Mouse (Mus musculus): ENCODE measurements around the gene Nkx2-5. TPM values are rescaled to one million over a fixed set of nuclear protein-coding genes. Genes with fewer than 3 reads are reported as not detected.
A peak's percentile ranks its signal among the peaks of the same experiment; 100 is the strongest.

Gene Nkx2-5
- polyA plus RNA-seq (2015; fragmentation: Nextera tagmentation; extraction: Ambion mirVana), result not detected in 2 replicates

DNA sequence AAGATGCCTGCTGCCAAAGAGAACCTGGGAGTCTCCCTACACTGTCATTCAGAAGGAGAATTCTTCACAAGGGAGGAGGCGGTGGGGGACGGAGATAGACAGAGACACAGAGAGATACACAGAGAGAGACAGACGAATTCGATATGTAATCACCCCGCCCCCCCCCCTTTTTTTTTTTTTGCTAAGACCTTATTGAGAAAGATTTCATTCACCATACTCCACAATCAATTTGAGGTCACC, at the start of gene Nkx2-5:
Gene Nkx2-5 (minus strand): TSS at position 101 of the 240 bp plus-strand sequence.
- WGBS, result 0% methylated on average over 5 of the region's 5 CpGs
- Histone ChIP-seq H3K36me3 (ENCODE audit: control insufficient read depth, insufficient read depth) (no peaks in the 10 kb centered on the region), H3K9me3 (ENCODE audit: control insufficient read depth, low read length) (no peaks in the 10 kb centered on the region), H3K9ac (replicated peaks; ENCODE audit: low read depth, low read length) (no peak within 1 kb of the TSS), H3K4me1 (replicated peaks; ENCODE audit: control insufficient read depth, insufficient read depth, low read length) (peaks cover 13% of the 10 kb centered on the region), H3K4me3 (replicated peaks; ENCODE audit: low read length) (no peak within 1 kb of the TSS), H3K27me3 (replicated peaks; ENCODE audit: control insufficient read depth, insufficient read depth, low read length) (peaks cover 77% of the 10 kb centered on the region), H3K27ac (ENCODE audit: low read length) (no peak within 1 kb of the TSS), H3K4me2 (ENCODE audit: low read length) (no peak within 1 kb of the TSS)
- no peak for ATAC-seq

DNA sequence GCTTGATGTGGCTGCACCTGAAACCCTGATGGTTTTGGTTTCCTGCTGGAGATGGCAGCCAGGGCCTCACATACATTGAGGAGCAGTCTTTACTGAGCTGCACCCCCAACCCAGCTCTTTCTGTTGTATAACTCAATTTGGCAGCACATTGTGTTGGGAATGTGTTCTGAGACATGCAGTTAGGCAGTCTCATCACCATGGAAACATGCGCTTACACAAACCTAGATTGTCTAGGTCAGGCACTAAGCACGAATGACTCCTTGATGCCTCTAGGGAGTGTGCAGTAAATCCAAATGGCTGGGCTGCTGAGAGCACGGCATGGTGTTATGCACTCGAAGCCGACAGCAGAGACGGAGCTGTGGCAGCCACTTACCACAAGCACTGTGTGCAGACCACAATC, 49.5 kb upstream of the Nkx2-5 start:
- Histone ChIP-seq H3K27me3 (replicated peaks; ENCODE audit: control insufficient read depth, insufficient read depth, low read length) (no peaks in the 10 kb centered on the region), H3K4me3 (replicated peaks; ENCODE audit: low read length) (no peak overlapping the region), H3K9ac (replicated peaks; ENCODE audit: low read depth, low read length) (no peak overlapping the region), H3K4me1 (replicated peaks; ENCODE audit: control insufficient read depth, insufficient read depth, low read length) (peaks cover 21% of the 10 kb centered on the region), H3K27ac (ENCODE audit: low read length) (peak overlapping the region; percentile 66; the same call in 1 of the 2 replicates), H3K36me3 (ENCODE audit: control insufficient read depth, insufficient read depth) (no peaks in the 10 kb centered on the region), H3K4me2 (ENCODE audit: low read length) (no peak overlapping the region), H3K9me3 (ENCODE audit: control insufficient read depth, low read length) (no peaks in the 10 kb centered on the region)
- ATAC-seq, result 0 out of 2 replicates have a peak, but pooled peaks have one; percentile 34
- WGBS, result 74% methylated on average over 6 of the region's 6 CpGs

DNA sequence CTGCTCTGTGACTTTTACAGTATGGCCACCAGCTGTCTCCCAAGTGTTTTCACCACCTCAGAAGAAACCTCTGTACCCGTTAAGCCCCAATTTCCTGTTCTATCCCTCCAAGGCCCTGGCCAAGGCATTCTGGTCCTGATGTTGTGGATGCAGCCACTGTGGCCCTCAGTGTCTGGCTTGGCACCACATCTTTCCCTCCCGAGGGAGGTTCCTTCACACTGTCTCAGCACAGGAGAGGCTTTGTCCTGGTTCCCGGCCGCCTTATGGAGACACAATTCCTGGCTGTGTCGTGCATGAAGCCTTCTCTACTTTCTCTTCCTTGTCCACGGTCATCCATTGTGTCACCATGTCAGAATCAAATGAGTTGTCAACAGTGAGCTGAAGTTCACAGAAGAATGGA, 48.7 kb upstream of the Nkx2-5 start:
- 35% methylated on average over 6 of the region's 6 CpGs for WGBS
- no peaks in the 10 kb centered on the region for H3K27me3 ChIP-seq (replicated peaks; ENCODE audit: control insufficient read depth, insufficient read depth, low read length)
- no peak for ATAC-seq
- no peak overlapping the region for H3K4me3 ChIP-seq (replicated peaks; ENCODE audit: low read length)
- H3K36me3 ChIP-seq (ENCODE audit: control insufficient read depth, insufficient read depth), result no peaks in the 10 kb centered on the region
- peaks cover 21% of the 10 kb centered on the region for H3K4me1 ChIP-seq (replicated peaks; ENCODE audit: control insufficient read depth, insufficient read depth, low read length)
- H3K27ac ChIP-seq (ENCODE audit: low read length), result peak overlapping the region; percentile 66
- H3K9ac ChIP-seq (replicated peaks; ENCODE audit: low read depth, low read length), result no peak overlapping the region
- H3K9me3 ChIP-seq (ENCODE audit: control insufficient read depth, low read length), result no peaks in the 10 kb centered on the region
- no peak overlapping the region for H3K4me2 ChIP-seq (ENCODE audit: low read length)

DNA sequence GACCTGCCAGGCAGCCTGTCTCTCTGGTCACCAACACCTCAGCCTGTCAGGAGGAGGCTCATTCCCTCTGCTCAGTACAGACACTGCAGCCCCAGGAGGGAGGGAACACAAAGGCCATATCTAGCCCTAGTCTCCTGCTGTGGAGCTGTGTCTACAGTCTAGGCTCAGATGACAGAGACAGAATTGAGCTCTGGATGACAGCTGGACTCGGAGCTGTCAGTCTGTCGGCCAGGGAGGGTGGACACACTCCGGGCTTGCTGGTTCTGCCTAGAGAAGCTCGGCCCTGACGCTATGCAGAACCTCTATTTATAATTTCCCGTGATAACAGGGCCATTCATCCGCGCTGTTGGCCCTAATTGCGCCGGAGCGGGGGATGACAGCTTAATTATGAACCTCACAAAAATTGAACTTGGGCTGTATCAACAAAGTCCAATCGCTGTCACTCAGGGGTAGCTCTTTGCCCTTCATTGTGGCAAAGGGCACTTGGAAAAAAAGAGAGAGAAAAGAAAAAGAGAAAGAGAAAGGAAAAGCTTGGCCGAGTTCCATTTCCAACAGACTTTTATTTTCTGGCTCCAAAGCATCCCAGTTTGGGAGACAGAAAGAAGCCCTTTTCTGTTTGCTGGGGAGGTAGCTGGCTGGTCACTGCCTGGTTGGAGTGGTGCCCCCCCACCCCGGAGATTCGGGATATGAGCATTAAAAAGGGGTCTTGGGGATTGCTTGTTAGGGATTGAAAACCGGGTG, 48.0 kb upstream of the Nkx2-5 start:
- Histone ChIP-seq H3K27ac (ENCODE audit: low read length) (peak overlapping the region; percentile 72), H3K4me3 (replicated peaks; ENCODE audit: low read length) (no peak overlapping the region), H3K9me3 (ENCODE audit: control insufficient read depth, low read length) (no peaks in the 10 kb centered on the region), H3K27me3 (replicated peaks; ENCODE audit: control insufficient read depth, insufficient read depth, low read length) (no peaks in the 10 kb centered on the region), H3K4me1 (replicated peaks; ENCODE audit: control insufficient read depth, insufficient read depth, low read length) (peaks cover 21% of the 10 kb centered on the region), H3K4me2 (ENCODE audit: low read length) (peak overlapping the region; percentile 16), H3K9ac (replicated peaks; ENCODE audit: low read depth, low read length) (0 out of 2 replicates have a peak overlapping the region, but pooled peaks have one; percentile 8), H3K36me3 (ENCODE audit: control insufficient read depth, insufficient read depth) (no peaks in the 10 kb centered on the region)
- 11% methylated on average over 16 of the region's 16 CpGs for WGBS
- ATAC-seq, result peak; percentile 73

DNA sequence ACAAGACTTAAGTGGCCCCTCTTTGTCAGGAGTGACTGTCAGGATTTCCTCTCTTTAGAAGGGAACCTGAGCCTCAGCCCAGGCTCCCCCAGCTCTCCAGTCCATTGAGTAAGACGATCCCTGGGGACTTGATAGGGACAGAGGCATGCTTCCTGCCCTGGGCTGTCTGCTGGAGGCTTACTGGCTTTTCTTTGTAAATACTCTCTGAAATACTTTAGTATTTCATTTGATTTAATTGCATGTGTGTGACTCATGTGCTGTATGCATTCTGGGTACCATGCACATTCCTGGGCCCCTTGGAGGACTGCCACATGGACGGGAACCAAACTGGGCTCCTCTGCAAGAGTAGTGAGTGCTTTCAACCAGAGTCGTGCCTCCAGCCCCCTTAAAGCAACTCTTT, 43.1 kb upstream of the Nkx2-5 start:
- Histone ChIP-seq H3K36me3 (ENCODE audit: control insufficient read depth, insufficient read depth) (no peaks in the 10 kb centered on the region), H3K9ac (replicated peaks; ENCODE audit: low read depth, low read length) (no peak overlapping the region), H3K27me3 (replicated peaks; ENCODE audit: control insufficient read depth, insufficient read depth, low read length) (peaks cover 2% of the 10 kb centered on the region; the same call in 1 of the 2 replicates), H3K4me1 (replicated peaks; ENCODE audit: control insufficient read depth, insufficient read depth, low read length) (peaks cover 27% of the 10 kb centered on the region), H3K4me2 (ENCODE audit: low read length) (no peak overlapping the region), H3K4me3 (replicated peaks; ENCODE audit: low read length) (no peak overlapping the region), H3K9me3 (ENCODE audit: control insufficient read depth, low read length) (no peaks in the 10 kb centered on the region), H3K27ac (ENCODE audit: low read length) (no peak overlapping the region)
- 21% methylated on average over 3 of the region's 3 CpGs for WGBS
- ATAC-seq, result no peak

DNA sequence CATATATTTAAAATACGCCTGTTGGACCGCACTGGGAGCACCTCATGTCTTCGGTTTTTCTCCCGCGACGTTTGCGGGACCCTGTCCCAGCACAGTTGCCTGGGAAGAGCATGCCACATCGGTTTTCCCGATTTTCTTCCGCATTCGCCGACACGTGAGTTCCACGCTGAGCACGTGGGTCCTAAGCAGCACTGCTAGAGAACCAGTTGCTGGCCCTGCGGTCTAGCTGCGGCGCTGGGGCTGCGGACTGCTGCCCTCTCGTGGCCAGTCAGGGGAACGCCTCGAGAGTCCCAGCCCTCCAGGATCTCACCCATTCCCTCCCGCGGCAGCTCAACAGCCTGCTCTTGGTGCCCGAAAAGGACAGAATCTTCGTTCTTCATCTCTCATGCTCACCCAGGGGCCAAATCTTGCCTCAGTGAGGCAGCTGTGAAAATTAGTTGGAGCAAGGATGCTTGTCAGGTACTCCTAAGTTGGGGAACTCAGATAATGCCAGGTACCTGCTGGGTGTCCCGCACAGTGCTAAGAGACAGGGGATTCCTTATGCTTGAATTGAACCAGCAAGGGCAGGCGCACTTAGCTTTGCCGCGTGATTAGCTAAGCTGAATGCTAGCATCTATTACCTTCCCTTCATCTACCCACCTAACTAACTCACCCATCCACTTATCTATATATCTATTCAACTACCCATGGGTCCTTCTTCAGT, 41.4 kb upstream of the Nkx2-5 start:
- H3K27me3 ChIP-seq (replicated peaks; ENCODE audit: control insufficient read depth, insufficient read depth, low read length), result peaks cover 2% of the 10 kb centered on the region; the same call in 1 of the 2 replicates
- H3K4me3 ChIP-seq (replicated peaks; ENCODE audit: low read length), result peak overlapping the region; percentile 55
- H3K4me1 ChIP-seq (replicated peaks; ENCODE audit: control insufficient read depth, insufficient read depth, low read length), result peaks cover 20% of the 10 kb centered on the region
- H3K4me2 ChIP-seq (ENCODE audit: low read length), result peak overlapping the region; percentile 67
- no peaks in the 10 kb centered on the region for H3K9me3 ChIP-seq (ENCODE audit: control insufficient read depth, low read length)
- WGBS, result 8% methylated on average over 30 of the region's 30 CpGs
- H3K27ac ChIP-seq (ENCODE audit: low read length), result no peak overlapping the region; the same call in 1 of the 2 replicates
- peak; percentile 94 for ATAC-seq
- H3K36me3 ChIP-seq (ENCODE audit: control insufficient read depth, insufficient read depth), result no peaks in the 10 kb centered on the region
- H3K9ac ChIP-seq (replicated peaks; ENCODE audit: low read depth, low read length), result peak overlapping the region; percentile 45

DNA sequence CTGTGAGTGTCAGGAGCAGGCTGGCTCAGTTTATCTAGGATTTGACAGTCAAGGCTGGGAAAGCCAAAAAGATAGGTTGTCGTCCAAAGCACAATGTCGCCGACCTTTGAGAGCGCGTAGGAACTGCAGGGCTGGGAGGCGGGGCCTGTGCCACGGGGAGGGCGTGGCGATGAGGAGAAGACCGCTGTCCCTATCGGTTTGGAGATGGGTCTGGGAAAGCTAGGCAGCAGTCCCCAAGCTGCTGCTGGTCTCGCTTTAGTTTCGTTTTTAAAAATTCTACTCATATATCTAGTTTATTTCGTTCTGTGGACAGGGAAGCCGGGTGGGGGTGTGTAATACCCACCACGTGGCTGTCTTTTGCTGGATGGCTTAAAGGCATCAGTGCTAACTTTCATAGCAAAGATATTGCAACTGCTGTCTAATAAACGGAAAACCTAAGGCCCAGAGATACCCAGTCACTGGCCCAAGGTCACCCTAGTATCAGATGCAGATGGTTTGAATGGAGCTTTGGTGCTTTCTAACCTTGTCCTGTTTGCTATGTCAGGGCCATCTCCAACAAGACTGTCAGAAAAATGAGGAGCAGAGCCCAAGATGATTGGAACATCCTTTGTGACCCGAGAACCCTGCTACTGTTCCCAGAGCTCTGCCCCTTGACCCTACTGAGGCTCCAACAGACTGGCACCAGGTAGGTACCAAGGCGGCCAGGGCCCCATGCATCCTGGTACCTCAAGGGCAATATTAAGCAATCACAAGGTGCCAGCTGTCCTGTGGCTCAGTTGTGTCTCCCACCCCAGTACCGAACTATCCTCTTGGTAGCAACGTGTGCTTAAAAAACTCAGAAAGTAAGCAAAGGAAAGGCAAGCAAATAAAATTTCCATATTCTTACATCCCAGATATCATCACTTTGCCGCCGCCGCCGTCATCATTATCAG, 40.5 kb upstream of the Nkx2-5 start:
- H3K4me1 ChIP-seq (replicated peaks; ENCODE audit: control insufficient read depth, insufficient read depth, low read length), result peaks cover 20% of the 10 kb centered on the region
- H3K36me3 ChIP-seq (ENCODE audit: control insufficient read depth, insufficient read depth), result no peaks in the 10 kb centered on the region
- peak overlapping the region; percentile 55 for H3K4me3 ChIP-seq (replicated peaks; ENCODE audit: low read length)
- H3K4me2 ChIP-seq (ENCODE audit: low read length), result peak overlapping the region; percentile 67
- 23% methylated on average over 25 of the region's 25 CpGs for WGBS
- H3K27ac ChIP-seq (ENCODE audit: low read length), result no peak overlapping the region; the same call in 1 of the 2 replicates
- ATAC-seq, result peak; percentile 58
- H3K27me3 ChIP-seq (replicated peaks; ENCODE audit: control insufficient read depth, insufficient read depth, low read length), result peaks cover 2% of the 10 kb centered on the region; the same call in 1 of the 2 replicates
- H3K9ac ChIP-seq (replicated peaks; ENCODE audit: low read depth, low read length), result peak overlapping the region; percentile 20
- H3K9me3 ChIP-seq (ENCODE audit: control insufficient read depth, low read length), result no peaks in the 10 kb centered on the region

DNA sequence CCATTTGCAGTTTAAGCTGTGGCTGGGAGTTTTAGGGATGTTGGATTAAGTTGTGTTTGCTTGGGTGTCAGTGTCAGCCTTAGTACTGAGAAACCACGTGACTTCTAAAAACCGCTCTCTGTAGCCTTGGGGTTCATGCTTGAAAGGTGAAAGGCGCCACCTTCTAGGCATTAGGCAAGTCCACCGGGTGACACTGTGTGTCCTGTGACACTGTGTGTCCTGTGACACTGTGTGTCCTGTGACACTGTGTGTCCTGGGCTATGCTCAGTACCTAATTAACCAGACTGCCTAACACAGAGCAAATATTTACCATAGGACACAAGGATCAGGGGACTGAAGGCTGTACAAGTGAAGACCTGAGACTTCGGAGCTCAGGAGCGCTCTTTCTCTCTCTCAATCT, 38.8 kb upstream of the Nkx2-5 start:
- Histone ChIP-seq H3K27ac (ENCODE audit: low read length) (no peak overlapping the region), H3K36me3 (ENCODE audit: control insufficient read depth, insufficient read depth) (no peaks in the 10 kb centered on the region), H3K4me2 (ENCODE audit: low read length) (no peak overlapping the region), H3K4me3 (replicated peaks; ENCODE audit: low read length) (no peak overlapping the region), H3K9me3 (ENCODE audit: control insufficient read depth, low read length) (no peaks in the 10 kb centered on the region), H3K9ac (replicated peaks; ENCODE audit: low read depth, low read length) (no peak overlapping the region), H3K4me1 (replicated peaks; ENCODE audit: control insufficient read depth, insufficient read depth, low read length) (peaks cover 20% of the 10 kb centered on the region), H3K27me3 (replicated peaks; ENCODE audit: control insufficient read depth, insufficient read depth, low read length) (peaks cover 2% of the 10 kb centered on the region; the same call in 1 of the 2 replicates)
- no peak for ATAC-seq
- WGBS, result 79% methylated on average over 6 of the region's 6 CpGs

DNA sequence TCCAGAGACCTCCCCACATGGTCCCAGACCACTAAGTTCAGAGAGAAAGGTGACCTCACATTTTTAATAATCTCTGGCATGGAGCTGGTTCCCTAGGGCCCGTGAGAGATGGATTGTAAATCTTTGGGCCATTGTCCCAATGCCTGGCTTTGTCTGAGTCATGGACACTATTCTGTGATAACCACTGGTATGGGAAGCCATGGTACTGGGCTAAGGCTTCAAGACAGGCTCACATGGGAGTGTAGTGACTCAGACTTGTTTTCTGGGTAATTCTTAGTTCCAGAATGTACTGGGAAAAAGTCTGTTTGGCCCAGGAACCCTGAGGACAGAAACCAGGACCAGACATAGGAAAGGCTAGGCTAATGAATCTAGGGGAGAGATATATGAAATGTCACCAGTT, 37.9 kb upstream of the Nkx2-5 start:
- 68% methylated on average over 1 of the region's 1 CpGs for WGBS
- H3K27me3 ChIP-seq (replicated peaks; ENCODE audit: control insufficient read depth, insufficient read depth, low read length), result peaks cover 2% of the 10 kb centered on the region; the same call in 1 of the 2 replicates
- H3K9ac ChIP-seq (replicated peaks; ENCODE audit: low read depth, low read length), result no peak overlapping the region
- H3K27ac ChIP-seq (ENCODE audit: low read length), result no peak overlapping the region
- no peak overlapping the region for H3K4me3 ChIP-seq (replicated peaks; ENCODE audit: low read length)
- H3K36me3 ChIP-seq (ENCODE audit: control insufficient read depth, insufficient read depth), result no peaks in the 10 kb centered on the region
- no peaks in the 10 kb centered on the region for H3K9me3 ChIP-seq (ENCODE audit: control insufficient read depth, low read length)
- no peak for ATAC-seq
- H3K4me2 ChIP-seq (ENCODE audit: low read length), result no peak overlapping the region
- H3K4me1 ChIP-seq (replicated peaks; ENCODE audit: control insufficient read depth, insufficient read depth, low read length), result peaks cover 20% of the 10 kb centered on the region
